Mouse (Mus musculus) right cerebral cortex, postnatal 4 days (tissue): ENCODE data around the gene March10.

ENCODE experiments used
- DNase-seq: peaks from one replicate; pipeline ENCODE4 v3.0.0-alpha.2; 2022

Gene March10

DNA sequence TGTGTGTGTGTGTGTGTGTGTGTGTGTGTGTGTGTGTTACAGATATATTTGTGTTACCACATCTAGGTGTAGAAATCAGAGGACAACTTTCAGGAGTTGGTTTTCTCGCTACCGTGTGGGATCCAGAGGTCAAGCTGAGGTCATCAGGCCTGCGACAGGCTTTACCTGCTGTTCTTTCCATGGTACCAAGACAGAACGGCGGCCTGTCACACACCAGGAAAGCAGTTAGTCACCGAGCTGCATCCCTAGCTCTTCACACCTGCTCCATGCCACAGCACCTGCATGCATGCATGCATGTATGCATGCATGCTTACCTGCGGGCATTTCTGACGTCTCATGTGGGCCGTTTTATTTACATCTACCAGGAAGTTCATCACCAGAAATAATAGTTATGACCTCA is 9.0 kb upstream of the March10 start:
- DNase-seq = no peak

GRCm38 (mm10) chr11:105464430-105464967 is 8.0 kb upstream of the March10 start:
- DNase-seq = no peak

- no peak for DNase-seq
These were observed 3.4 kb upstream of the March10 start for GRCm38 (mm10) chr11:105459900-105460299.

DNA sequence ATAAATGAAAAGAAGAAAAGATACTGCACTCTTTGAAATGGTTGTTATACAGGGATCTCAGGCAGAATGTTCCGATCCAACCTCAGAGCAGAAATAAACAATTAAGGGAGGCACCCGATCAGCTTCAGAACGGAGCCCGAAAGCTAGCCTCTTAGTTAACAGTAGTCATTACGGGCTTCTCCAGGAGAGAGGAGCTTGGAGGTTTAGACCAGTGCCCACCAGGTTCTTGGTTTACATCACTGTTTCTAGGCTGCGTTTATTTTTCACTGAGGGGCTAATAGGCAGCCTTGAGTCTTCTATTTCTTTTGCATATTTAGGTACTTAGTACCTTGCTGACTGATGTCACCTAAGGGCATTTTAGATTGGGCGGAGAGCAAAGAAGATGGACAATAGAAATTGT is 506 bp upstream of the March10 start:
- DNase-seq = no peak

DNA sequence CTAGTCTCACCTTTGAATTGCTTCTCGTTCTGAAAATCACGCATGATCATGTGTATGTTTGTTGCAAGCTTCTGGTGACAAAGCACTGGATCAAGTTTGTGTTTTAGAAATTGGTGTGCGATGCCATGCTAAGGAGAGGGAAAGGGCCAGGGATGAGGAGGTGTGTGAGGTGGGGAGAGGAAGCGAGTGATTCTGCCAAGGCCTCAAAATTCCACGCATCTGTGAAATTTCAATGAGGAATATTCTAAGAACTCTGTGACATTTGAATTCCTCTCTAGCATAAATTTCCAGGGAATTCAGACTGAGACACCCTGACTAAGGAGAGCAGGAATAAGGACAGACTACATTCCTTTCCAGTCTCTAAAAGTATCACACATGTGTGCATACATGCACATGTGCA is 1.4 kb downstream of the March10 start:
- no peak for DNase-seq

- DNase-seq = no peak
These were observed 3.5 kb downstream of the March10 start for GRCm38 (mm10) chr11:105453084-105453483.

- no peak for DNase-seq
These were observed 4.0 kb downstream of the March10 start for GRCm38 (mm10) chr11:105452504-105452903.

- no peak for DNase-seq
These were observed 4.9 kb downstream of the March10 start for GRCm38 (mm10) chr11:105451553-105452135.

- DNase-seq = no peak
These were observed 6.8 kb downstream of the March10 start for GRCm38 (mm10) chr11:105449581-105450315.

DNA sequence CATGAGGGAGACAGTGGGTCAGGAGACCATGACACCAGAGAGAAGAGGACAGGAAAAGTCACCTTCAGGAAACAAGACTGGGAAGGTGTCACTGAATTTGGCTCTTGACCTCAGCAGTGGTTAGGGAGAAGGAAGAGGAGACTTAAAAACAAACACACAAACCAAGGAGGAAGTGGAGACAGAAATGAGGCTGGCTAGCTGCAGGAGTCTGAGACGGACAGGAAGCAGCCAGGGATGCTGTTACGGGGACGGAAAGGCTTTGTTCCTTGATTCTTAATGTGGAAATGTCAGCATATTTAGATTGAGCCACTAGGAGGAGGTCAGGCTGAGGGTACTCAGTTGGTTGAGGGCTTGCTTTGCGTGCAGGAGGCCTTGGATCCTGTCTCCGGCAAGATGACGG is 8.9 kb downstream of the March10 start:
- DNase-seq = no peak

DNA sequence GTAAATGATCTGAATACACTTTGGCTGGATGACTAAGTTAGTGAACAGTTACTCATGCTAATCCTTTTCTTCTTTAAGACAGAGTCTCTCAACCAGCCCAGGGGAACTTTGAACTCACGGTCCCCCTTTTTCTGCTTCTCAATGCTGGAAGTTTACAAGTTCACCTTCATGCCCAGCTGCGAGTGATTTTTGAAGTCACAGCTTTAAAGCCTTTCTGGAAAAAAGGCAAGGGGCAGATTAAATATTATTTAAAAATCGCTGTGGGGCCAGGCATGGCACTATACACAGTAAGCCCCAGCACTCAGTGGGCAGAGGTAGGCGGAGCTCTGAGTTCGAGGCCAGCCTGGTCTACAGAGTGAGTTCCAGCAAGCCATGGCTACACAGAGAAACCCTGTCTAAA is 10.3 kb downstream of the March10 start:
- no peak for DNase-seq

DNA sequence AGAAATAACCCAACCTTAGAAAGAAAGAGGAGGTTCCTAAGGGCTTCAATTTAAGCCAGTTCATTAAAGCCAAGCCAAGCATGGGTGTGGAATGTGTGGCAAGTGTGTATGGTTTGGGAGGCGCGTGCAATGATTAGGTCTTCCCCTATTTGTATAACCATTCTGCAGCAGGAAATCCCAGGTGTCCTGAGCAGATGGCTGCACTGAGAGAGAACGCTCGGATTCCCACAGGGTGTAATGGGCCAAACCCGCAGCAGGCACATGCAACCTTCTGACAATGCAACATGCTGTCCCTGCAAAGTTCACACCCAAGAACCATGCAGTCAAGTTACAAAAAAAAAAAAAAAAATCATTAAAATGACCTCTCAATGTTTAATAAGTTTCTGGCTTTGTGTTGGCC is 10.8 kb downstream of the March10 start:
- no peak for DNase-seq

DNA sequence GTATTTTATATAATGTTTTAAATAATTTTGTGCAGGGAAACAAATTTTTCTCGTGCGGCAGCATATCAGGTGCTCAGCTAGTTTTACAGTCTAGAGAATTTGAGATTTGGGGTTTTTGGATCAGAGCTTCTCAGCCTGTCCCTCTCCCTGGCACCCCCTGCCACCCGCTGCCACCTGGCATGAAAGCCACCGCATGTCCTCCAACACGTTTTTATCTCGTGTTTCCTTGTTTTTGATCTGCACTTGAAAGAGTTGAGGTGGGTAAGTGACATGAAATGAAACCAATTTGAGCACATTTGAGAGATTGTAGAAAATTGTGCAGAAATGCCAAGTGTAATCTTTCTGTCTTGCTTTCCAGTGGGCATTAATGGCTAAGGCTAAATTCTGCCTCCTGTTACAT is 11.6 kb downstream of the March10 start:
- no peak for DNase-seq

DNA sequence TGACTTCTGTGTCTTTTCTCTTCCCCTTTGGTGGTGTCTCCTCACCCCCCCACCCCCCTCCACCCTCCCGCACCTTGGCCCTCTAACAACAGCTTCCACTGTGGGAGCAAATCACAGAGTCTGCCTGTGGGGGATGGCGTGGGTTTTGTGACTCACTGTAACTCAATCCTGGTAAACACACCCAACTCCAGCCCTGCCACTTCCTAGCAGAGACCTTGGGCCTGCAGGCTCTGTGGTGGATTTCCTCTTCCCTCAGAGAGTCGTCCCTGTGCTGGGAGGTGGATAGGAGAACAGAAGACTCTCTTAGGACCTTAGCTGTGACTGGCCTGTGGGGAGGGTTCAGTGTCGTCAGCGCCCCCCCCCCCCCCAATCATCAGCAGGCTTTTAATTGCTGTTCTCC is 13.0 kb downstream of the March10 start:
- no peak for DNase-seq

GRCm38 (mm10) chr11:105439796-105440195 is 16.7 kb downstream of the March10 start:
- no peak for DNase-seq

DNA sequence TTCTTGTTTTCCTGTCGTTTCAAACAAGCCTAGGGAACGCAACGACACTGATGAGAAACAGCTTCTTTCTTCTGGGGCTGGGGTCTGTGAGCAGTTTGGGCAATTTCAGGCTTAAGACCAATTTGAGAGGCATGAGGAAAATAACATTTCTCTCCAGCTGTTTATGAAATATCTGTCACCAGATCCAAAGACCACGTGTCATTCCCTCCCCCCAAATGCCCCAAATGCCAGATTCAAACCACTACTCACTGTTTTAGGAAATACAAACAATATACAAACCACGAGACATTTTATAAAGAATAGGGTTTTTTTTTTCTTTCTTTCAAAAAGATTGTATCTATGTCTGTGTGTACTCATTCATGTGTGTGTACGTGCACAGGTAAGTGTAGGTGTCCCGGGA is 17.6 kb downstream of the March10 start:
- no peak for DNase-seq

- no peak for DNase-seq
These were observed 30.1 kb downstream of the March10 start for GRCm38 (mm10) chr11:105426441-105426840.

DNA sequence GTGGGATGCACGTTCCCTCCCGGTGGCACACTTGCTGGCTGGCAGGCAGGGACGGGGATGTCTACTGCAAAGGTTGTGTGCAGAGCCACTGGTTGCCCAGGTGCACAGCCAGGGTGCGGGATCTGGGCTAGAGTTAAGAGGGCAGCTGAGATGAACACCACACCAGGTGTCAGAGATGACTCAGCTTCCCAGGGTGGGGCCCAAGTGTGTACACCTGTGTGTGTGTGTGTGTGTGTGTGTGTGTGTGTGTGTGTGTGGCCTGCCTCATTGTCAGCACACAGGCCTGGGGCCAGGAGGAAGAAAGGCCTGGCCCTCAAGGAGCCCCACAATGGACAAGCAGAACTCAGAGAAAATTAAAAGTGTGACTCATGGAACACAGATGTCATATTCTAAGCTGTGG is 31.9 kb downstream of the March10 start:
- DNase-seq = no peak

- no peak for DNase-seq
These were observed 35.7 kb downstream of the March10 start for GRCm38 (mm10) chr11:105420671-105421450.

DNA sequence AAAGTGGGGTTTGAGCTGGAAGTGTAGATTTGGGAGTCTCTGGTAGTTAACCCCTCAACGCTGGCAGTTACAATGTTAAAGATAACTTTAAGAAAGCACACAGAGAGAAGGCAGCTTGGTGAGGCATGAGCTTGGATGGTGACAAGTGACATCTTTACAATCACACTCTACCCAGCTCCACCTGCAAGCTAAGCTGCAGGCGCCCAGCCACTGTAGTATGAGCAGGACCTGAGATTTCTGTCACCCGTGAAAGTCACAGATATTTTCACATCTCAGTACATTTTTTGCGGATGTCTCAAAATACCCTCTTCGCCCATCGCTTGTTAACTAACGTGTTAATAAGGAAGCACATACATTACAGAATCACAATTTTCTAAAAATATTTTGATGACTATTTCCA is 36.6 kb downstream of the March10 start:
- DNase-seq = no peak

GRCm38 (mm10) chr11:105414009-105414408 is 42.5 kb downstream of the March10 start:
- DNase-seq = no peak

DNA sequence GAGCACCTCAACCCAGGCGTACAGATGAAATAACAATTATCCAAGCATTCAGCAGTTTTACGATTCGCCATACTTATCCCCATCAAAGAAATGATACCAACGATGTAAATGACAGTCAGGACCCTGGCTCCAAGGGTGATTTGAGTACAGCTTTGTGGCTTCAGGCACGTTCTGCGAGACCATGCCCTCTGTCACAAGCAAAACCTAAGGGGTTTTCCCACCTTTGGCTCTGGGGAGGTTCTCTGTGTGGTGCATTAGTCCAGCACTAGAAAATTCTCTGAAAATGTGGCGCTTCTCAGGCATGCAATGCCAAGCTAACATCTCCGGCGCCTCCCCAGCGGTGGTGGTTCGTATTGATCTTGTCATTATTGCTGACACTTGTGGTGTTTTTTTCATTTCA is 47.1 kb downstream of the March10 start:
- DNase-seq = no peak

GRCm38 (mm10) chr11:105407846-105408441 is 48.6 kb downstream of the March10 start:
- DNase-seq = no peak
